Mouse (Mus musculus) kidney, adult 2 months (tissue): ENCODE results near the gene Faf1. TPM values are rescaled to one million over a fixed set of nuclear protein-coding genes. Genes with fewer than 3 reads are reported as not detected.

Experiments
- DNase-seq: peaks from one replicate; pipeline ENCODE4 v3.0.0; 2021
- H3K27ac ChIP-seq: fragments of 200-500 bp; 2 replicates; pipeline ENCODE4 v1.5.1; 2012; ENCODE audit warnings: low read depth, low read length, control low read depth, inconsistent platforms; ENCODE audit not compliant: insufficient read depth
- H3K27me3 ChIP-seq: fragments of 200-500 bp; replicated peaks from 2 replicates; pipeline ENCODE4 v1.6.1; 2012; ENCODE audit warnings: mild to moderate bottlenecking, moderate library complexity, low read length, inconsistent platforms; ENCODE audit not compliant: control insufficient read depth, insufficient read depth
- H3K36me3 ChIP-seq: fragments of 200-500 bp; 2 replicates; pipeline ENCODE4 v1.6.1; 2012; ENCODE audit warnings: mild to moderate bottlenecking, moderate library complexity, low read length, inconsistent platforms; ENCODE audit not compliant: control insufficient read depth, insufficient read depth
- H3K4me1 ChIP-seq: fragments of 200-500 bp; 2 replicates; pipeline ENCODE4 v1.6.1; 2011; ENCODE audit warnings: low read length; ENCODE audit not compliant: control insufficient read depth, insufficient read depth
- H3K4me3 ChIP-seq: fragments of 200-500 bp; 2 replicates; pipeline ENCODE4 v1.5.1; 2011; ENCODE audit warnings: mild to moderate bottlenecking, low read depth, low read length, control low read depth; ENCODE audit not compliant: insufficient read depth
- CTCF ChIP-seq: fragments of 200-500 bp; conservative IDR thresholded peaks from 2 replicates; pipeline ENCODE4 v1.5.1; 2011; ENCODE audit warnings: low read depth, mild to moderate bottlenecking, control low read depth, low read length, moderate library complexity, mixed read lengths; ENCODE audit not compliant: insufficient read depth, insufficient read length
- POLR2A ChIP-seq: fragments of 200-500 bp; IDR thresholded peaks from one replicate; pipeline ENCODE4 v1.6.1; 2011; ENCODE audit warnings: low read depth, low read length, control low read depth
- WGBS: fragments of 180-500 bp; shearing (Covaris S2); methylation state at CpG from one replicate; pipeline ENCODE4 v1.1.7; 2018; 5-methylcytosine and 5-hydroxymethylcytosine counted together
- polyA plus RNA-seq: library from polyadenylated mRNA; depleted of rRNA; stranded (reverse); fragments of >200 nt; gene quantifications from 2 replicates; pipeline ENCODE4 v1.2.3, GENCODE M21; 2012

The Faf1 gene
- polyA plus RNA-seq, 1 experiment, result 8.7 TPM

DNA sequence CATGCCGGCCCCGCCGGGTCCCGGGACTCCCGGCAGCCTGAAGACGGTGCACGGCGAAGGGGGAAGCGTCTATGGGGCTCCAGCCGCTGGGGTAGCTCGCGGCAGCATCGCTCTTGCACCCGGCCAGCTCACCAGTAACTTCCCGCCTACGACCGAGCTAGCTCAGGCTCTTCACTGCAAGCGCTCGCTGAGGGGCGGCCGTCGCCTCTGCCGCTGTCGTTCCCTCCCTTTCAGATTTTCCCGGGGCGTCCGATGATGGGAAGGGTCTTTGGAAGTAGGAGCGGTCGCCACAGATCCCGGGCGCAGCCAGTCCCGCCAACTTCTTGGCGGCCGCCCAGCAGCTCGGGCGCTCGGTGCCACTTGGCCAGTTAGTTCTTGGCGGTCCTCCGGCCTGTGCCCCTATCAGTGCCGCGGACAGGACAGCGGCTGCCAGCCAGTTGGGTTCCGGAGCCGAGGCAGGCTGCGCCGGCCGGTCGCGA, 10.4 kb upstream of the Faf1 start:
- DNase-seq, result peak; percentile 64
- WGBS, result under 1% methylated on average over 49 of the region's 49 CpGs
- Histone ChIP-seq H3K36me3 (no peaks in the 10 kb centered on the region), H3K27me3 (no peaks in the 10 kb centered on the region), H3K4me1 (no peaks in the 10 kb centered on the region; the same call in 1 of the 2 replicates), H3K4me3 (peak overlapping the region; percentile 90), H3K27ac (no peak overlapping the region; the same call in 1 of the 2 replicates)
- no peak for TF ChIP-seq POLR2A
- TF ChIP-seq CTCF, result no peak

DNA sequence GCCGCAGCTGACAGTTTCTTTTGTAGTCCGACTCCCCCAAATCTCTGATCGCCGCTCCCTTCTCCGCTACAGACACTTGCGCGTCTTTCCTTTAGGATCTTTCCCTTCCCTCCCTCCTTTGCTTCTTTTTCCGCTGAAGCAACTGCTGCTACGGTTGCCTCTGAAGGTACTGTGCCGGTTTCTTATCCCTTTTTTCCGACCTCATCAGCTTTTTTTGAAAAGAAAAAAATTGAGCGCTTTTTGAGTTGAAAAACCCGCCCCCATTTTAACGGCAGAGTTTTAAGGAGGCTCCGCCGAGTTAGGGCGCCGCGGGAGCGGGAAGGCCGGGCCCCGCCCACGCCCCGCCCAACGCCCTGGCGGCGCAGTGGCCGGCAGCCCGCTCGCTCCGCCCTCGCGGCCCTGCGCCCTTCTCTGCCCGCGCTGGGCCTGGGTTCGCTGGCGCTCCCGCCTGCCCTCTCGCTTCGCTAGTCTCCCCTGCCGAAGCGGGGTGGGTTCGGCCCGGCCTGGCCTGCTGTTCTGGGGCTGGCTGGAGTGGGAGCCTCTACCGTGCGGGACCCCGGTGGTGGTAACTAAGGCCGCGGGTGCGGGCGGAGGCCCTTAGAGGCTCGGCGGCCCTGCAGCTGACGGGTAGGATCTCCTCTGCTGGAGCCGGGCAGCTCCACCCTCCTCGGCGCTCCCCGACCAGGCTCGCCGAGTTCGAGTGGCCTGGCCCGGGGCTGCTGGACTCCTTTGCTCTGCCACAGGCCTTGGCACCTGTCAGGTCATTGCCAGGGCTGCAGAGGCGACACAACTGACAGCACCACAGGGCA, 9.7 kb upstream of the Faf1 start, which contains the start of gene Cdkn2c:
Gene Cdkn2c (minus strand): TSS at position 729 of the 809 bp plus-strand sequence.
- Histone ChIP-seq H3K27ac (peak within 1 kb of the TSS; percentile 98), H3K36me3 (no peaks in the 10 kb centered on the region), H3K27me3 (no peaks in the 10 kb centered on the region), H3K4me1 (no peaks in the 10 kb centered on the region; the same call in 1 of the 2 replicates), H3K4me3 (peak within 1 kb of the TSS; percentile 90)
- DNase-seq, result peak; percentile 94
- peak; percentile 55 for TF ChIP-seq POLR2A
- TF ChIP-seq CTCF, result no peak
- WGBS, result under 1% methylated on average over 64 of the region's 64 CpGs

- H3K36me3 ChIP-seq, result no peaks in the 10 kb centered on the region
- 60% methylated on average over 2 of the region's 2 CpGs for WGBS
- no peaks in the 10 kb centered on the region for H3K27me3 ChIP-seq
- no peak for DNase-seq
- no peaks in the 10 kb centered on the region for H3K4me1 ChIP-seq
- no peak overlapping the region for H3K27ac ChIP-seq
- TF ChIP-seq CTCF (no peak), POLR2A (no peak)
- no peak overlapping the region; the same call in 1 of the 2 replicates for H3K4me3 ChIP-seq
Observed at GRCm38 (mm10) chr4:109667518-109667917, 8.9 kb upstream of the Faf1 start.

DNA sequence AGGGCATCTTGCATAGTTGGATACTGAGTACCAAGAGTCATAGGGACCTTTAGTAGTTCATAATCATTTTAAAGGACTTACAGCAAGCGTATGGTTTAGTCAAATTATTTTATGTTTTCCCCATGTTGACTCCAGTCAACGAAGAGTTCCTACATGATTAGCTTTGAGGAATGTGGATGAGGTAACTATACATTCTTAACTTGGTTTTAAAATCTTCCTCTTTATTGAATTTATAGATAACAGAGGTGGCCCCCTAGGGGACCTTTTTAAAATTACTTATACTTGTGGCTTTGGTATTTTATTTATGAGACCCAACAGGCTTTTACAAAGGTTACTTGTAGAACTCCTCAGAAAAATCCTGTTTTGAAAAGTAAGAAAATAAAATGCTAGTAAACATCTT, 6.2 kb upstream of the Faf1 start:
- H3K4me3 ChIP-seq, result no peak overlapping the region
- TF ChIP-seq CTCF (no peak), POLR2A (no peak)
- DNase-seq, result peak; percentile 25
- H3K27me3 ChIP-seq, result no peaks in the 10 kb centered on the region
- no peaks in the 10 kb centered on the region for H3K4me1 ChIP-seq
- H3K36me3 ChIP-seq, result no peaks in the 10 kb centered on the region
- no peak overlapping the region for H3K27ac ChIP-seq
- 38% methylated on average over 2 of the region's 2 CpGs for WGBS

DNA sequence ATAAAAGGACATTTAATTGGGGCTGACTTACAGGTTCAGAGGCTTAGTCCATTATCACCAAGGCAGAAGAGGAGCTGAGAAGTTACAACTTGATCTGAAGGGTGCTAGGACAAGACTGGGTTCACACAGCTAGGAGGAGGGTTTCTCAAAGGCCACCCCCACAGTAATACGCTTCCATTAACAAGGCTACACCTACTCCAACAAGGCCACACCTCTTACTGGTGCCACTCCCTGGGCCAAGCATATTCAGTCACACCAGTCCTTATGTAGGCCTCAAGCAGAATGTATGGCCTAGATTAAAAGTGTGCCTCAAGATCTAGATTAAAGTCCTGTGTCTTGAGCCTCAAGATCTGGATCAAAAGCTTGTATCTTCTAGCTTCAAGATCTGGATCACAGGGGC, 4.4 kb upstream of the Faf1 start:
- Histone ChIP-seq H3K4me3 (no peak overlapping the region), H3K27ac (no peak overlapping the region), H3K27me3 (no peaks in the 10 kb centered on the region), H3K36me3 (no peaks in the 10 kb centered on the region), H3K4me1 (no peaks in the 10 kb centered on the region)
- no peak for TF ChIP-seq CTCF
- TF ChIP-seq POLR2A, result no peak
- 83% methylated on average over 1 of the region's 1 CpGs for WGBS
- no peak for DNase-seq

DNA sequence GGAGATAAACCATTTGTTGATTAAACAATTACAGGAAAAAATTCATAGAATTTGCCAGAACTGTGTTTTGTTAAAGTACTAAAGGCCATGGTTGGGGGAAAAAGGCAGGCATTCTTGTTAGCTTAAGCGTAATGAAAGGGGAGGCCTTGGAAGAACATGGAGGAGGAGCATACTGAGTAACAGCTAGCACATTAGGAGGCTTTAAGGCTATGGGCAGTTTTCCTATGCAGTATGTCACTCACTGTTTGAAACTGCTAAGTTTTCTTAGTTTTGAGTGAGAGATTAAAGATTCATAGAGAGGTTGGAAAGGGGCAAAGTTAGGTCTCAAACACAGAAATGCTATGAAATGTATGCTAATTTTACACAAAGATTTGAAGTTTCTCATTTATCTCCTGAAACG, 2.3 kb upstream of the Faf1 start:
- no peak for TF ChIP-seq POLR2A
- TF ChIP-seq CTCF, result no peak
- 85% methylated on average over 2 of the region's 2 CpGs for WGBS
- no peaks in the 10 kb centered on the region for H3K4me1 ChIP-seq
- H3K27ac ChIP-seq, result no peak overlapping the region
- DNase-seq, result no peak
- H3K27me3 ChIP-seq, result no peaks in the 10 kb centered on the region
- no peak overlapping the region for H3K4me3 ChIP-seq
- H3K36me3 ChIP-seq, result no peaks in the 10 kb centered on the region

GRCm38 (mm10) chr4:109677221-109677620, 833 bp downstream of the Faf1 start:
- 0% methylated on average over 3 of the region's 3 CpGs for WGBS
- TF ChIP-seq POLR2A, result no peak
- no peak for TF ChIP-seq CTCF

More at GRCm38 (mm10) chr4:109677221-109677620, 833 bp downstream of the Faf1 start:
- Histone ChIP-seq H3K4me3 (peak overlapping the region; percentile 97), H3K36me3 (no peaks in the 10 kb centered on the region), H3K4me1 (no peaks in the 10 kb centered on the region), H3K27ac (peak overlapping the region; percentile 86), H3K27me3 (no peaks in the 10 kb centered on the region)
- DNase-seq, result no peak
